Mouse (Mus musculus) lung, postnatal 25 days (tissue): Measurements from ENCODE around the gene Hivep3.

Experiments
- DNase-seq: peaks from one replicate; pipeline ENCODE4 v3.0.0; 2022; ENCODE audit warnings: low spot score

Gene Hivep3

DNA sequence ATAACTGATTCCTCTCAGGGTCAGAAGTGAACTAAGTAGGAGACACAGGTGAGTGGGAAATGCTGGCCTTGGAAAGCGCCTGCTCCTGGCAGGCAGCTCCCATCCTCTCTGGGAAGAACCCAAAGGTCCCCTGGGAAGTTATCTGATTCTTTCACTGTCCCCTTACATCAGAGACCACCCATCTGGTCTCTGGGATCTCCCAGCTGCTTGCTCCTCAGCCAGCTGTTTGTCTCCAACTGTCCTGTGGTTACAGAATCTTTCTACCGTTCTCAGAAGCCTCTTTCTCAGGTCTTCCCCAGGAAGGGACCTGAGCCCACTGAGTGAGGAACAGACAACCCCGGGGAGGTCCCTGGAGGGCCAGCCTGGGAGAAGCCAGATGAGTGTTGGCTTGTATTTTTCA, 288.8 kb downstream of the Hivep3 start:
- DNase-seq, result no peak

DNA sequence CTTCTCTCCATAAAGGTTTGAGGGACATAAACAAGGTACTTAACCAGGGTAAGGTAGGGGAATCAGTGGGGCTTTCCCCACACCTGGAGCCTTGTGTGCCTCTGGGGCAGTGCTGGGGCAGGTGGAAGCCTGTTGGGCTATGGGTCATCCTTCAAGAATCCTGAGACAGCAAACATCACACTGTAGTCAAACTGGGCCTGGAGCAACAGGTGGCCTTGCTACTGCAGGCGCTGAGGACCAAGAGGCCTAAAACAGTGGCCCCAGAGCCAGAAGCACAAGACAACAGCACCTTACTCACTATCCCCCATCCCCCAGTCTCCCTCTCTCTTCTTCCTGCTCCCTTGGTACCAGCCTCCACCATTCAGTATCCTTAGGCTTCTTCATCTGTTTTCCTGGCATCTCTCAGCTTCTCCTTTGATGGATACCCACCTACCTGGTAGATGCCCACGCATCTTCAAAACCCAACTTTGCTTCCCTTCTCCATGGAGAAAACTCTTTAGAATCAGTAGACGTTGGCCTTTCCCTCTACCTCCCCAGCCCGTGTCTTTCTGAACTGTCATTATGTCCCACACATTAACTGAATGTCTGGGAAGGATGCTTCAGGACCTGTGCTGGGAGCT, 289.7 kb downstream of the Hivep3 start:
- DNase-seq, result no peak

GRCm38 (mm10) chr4:120024071-120024470, 290.5 kb downstream of the Hivep3 start:
- no peak for DNase-seq

- DNase-seq, result no peak
Measured at GRCm38 (mm10) chr4:120027671-120028070, 294.1 kb downstream of the Hivep3 start.

- no peak for DNase-seq
Measured at GRCm38 (mm10) chr4:120029937-120030336, 296.4 kb downstream of the Hivep3 start.

- peak; percentile 62 for DNase-seq
Measured at GRCm38 (mm10) chr4:120032320-120032983, 298.9 kb downstream of the Hivep3 start.

- no peak for DNase-seq
Measured at GRCm38 (mm10) chr4:120032984-120033355, 299.4 kb downstream of the Hivep3 start.

- no peak for DNase-seq
Measured at GRCm38 (mm10) chr4:120036294-120036693, 302.7 kb downstream of the Hivep3 start.

DNA sequence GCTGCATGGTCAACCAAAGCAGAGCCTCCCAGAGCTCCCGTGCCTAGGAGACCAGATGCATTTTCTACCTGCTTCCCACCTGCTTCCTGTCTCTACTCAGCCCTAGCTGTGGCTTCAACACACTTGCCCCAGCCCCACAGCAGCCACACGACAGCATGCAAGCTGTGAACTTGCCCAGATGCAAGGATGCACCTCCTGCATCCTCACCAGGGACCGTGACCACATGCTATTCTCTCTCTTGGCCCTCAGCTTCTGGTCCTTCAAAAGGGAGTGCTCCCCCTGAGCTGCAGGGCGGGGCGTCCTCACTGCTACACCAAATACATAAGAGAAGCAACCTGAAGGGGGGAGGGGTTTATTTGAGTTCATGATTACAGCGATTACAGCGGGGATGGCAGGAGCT, 303.4 kb downstream of the Hivep3 start:
- no peak for DNase-seq

GRCm38 (mm10) chr4:120041520-120041919, 307.9 kb downstream of the Hivep3 start:
- no peak for DNase-seq

- no peak for DNase-seq
Measured at GRCm38 (mm10) chr4:120042480-120042879, 308.9 kb downstream of the Hivep3 start.

DNA sequence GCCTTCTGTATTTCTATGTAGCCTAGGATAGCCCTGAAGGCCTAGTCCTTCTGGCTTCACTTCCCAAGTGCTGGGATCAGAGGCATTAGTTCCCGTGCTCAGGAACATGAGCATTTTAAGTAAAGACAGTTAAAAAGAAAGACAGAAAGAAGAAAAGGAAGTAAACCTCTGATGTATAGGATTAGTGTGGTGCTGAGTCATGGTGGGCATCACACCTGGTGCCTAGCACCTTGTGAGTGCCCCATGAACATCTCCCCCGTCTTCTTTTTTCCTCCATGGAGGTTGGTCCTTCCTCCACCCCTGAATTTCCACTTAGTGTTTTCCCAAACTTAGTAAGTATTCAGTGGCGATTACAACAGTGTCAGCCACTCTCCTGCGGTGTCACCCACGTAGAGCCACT, 311.0 kb downstream of the Hivep3 start:
- DNase-seq, result no peak

GRCm38 (mm10) chr4:120045131-120045537, 311.6 kb downstream of the Hivep3 start:
- no peak for DNase-seq

GRCm38 (mm10) chr4:120045871-120046270, 312.3 kb downstream of the Hivep3 start:
- DNase-seq, result no peak

DNA sequence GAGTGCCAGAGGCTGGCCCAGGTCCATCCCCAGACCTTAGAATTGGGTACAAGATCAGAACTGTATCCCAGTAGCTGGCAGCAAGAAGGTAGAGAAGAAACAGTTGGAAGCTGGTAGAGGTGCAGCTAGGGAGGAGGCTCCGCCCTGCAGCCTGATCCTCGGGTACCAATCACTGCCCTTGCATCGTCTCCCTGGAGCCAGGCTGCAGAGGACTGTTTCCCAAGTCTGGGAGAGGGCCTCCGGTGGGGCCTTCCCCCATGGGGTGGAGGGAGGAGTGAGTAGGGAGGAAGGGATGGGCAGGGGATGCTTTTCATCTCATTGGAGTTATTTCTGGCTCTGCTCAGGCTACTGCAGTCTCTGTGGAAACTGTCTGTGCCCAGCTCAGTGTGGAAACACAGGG, 313.5 kb downstream of the Hivep3 start:
- DNase-seq, result no peak

DNA sequence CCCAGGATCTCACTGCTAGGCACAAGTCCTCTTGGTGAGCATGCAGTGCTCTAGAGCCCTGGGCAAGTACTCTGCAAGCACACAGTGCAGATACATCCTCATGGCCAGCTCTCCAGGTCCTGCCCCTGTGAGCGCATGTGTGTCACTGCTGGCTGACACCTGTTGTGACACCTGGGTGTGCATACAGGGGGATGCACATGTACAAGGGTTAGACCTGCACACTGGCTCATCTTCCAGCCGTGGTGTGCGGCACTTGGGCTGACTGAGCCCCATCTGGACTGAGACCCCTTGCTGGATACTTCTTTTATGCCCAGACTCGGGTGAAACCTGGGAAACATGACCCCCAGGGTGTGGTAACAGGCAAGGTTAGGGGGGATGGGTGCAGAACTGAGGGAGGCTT, 314.7 kb downstream of the Hivep3 start:
- DNase-seq, result no peak

DNA sequence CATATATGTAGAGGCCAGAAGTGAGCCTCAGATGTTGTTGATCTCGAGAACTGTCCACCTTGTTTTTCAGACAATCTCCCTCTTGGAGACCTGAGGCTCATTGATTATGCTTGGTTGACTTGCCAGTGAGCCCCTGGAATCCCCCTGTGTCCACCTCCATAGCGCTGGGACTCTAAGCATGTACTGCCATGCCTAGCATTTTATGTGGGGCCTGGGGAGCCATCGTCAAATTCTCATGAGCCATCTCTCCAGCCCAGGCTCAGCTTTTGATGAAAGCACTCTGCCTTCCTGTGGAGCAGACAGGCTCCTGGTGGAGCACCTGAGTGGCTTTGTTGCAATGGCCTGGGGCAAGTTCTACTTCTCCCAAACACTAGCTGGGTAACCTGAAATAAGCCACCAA, 316.3 kb downstream of the Hivep3 start:
- DNase-seq, result no peak

DNA sequence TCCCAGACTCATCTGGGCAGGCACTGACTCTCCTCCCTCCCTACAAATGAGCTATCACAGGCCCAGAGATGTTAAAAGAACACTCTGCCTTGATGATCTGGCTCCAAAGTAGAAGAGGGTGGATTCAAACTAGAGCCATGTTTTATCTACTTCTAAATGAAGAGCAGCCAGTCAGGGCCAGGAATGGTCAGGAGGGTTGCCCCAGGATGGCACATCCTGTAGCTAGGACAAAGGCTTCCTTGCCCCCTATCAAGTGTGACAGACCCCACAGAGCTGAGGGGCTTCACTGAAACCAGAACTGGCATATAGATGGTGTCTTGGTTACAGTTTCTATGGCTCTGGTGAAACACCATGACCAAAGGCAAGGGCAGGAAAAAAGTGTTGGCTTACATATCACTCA, 318.9 kb downstream of the Hivep3 start:
- no peak for DNase-seq

DNA sequence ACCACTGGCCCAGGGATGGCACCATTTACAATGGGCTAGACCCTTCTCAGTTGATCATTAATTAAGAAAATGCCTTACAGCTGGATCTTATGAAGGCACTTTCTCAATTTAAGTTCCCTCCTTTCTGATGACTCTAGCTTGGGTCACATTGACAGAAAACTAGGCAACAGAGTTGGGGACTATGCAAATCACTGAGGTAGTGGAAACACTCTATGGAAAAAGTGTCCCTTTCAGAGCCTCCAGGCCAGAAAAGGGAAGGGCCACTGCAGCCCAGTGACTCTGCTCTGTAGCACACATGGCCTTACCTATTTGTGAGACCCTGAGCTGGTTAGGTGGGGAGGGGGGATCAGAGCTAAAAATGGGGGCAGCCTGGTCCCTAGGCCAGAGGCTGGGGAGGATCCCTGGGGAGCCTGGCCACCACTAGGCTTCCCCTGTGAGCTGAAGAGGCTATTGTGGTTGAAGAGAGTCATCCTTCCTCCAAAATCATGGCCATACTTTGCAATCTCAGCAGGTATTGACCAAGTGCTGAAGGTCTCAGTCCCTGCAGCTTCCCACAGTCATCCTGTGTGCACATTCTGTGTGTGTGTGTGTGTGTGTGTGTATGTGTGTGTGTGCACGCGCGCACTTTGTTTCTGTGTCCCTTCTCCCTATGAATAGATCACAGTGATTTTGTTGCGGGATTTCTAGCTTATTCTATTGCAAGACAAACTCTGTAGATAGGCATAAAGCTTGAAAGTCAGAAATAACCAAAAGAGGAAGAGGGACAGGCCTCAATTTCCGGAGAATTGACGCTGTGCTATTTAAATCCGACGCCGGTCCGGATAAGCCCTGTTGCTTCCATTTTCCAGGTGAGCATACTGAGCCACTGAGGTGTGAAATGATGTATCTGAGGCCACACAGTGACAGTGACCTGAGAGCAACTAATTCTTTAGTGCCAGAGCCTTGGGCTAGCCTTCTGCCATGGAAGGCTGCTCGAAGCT, 319.7 kb downstream of the Hivep3 start:
- no peak for DNase-seq

- DNase-seq, result peak; percentile 37
Measured at GRCm38 (mm10) chr4:120054145-120054544, 320.6 kb downstream of the Hivep3 start.

GRCm38 (mm10) chr4:120056451-120056850, 322.9 kb downstream of the Hivep3 start:
- no peak for DNase-seq

DNA sequence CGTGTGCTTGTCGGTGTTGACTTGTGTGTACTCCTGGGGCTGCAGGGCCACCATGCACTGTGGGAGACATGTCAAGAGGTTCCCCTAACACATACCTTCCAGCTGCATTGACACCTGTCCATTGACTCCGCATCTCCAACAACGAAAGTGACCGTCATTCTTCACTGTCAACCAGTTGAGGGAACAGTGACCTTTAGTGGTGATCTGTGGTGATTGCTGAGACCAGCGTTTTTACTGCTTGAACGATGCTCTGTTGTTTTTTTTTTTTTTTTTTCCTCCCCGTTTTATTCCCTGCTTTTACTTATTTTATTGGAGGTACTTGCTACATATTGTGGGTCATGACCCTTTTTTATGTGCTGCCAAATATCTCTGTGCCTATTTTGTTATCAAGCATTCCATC, 323.9 kb downstream of the Hivep3 start:
- DNase-seq, result no peak

- no peak for DNase-seq
Measured at GRCm38 (mm10) chr4:120058157-120058556, 324.6 kb downstream of the Hivep3 start.
